Mouse (Mus musculus): Measurements from ENCODE around the gene Hexdc.

The Hexdc gene

GRCm38 (mm10) chr11:121228129-121229017, 24.1 kb downstream of the Hexdc start:
- DNase-seq = no peak

- peak; percentile 90 for DNase-seq
These were observed 24.8 kb downstream of the Hexdc start, which contains the start of gene Cybc1 for GRCm38 (mm10) chr11:121229018-121229439. TSS of gene Cybc1 (minus strand) at chr11:121229322.

- DNase-seq = peak; percentile 85
These were observed 27.0 kb downstream of the Hexdc start for GRCm38 (mm10) chr11:121231191-121231590.

- no peak for DNase-seq
These were observed 27.5 kb downstream of the Hexdc start for GRCm38 (mm10) chr11:121231628-121232291.

- DNase-seq = no peak
These were observed 28.5 kb downstream of the Hexdc start for GRCm38 (mm10) chr11:121232706-121233105.

- DNase-seq = peak; percentile 60
These were observed 31.4 kb downstream of the Hexdc start for GRCm38 (mm10) chr11:121235475-121236238.

- DNase-seq = peak; percentile 100
These were observed 32.5 kb downstream of the Hexdc start, which contains the start of gene Narf for GRCm38 (mm10) chr11:121236564-121237344. TSS of gene Narf (plus strand) at chr11:121237253.

GRCm38 (mm10) chr11:121237345-121238128, 33.3 kb downstream of the Hexdc start:
- peak; percentile 78 for DNase-seq

GRCm38 (mm10) chr11:121239669-121240068, 35.4 kb downstream of the Hexdc start:
- no peak for DNase-seq

- no peak for DNase-seq
These were observed 46.0 kb downstream of the Hexdc start for GRCm38 (mm10) chr11:121250196-121250595.

- DNase-seq = peak; percentile 88
These were observed 55.2 kb downstream of the Hexdc start, which contains the start of gene Foxk2 for GRCm38 (mm10) chr11:121259160-121260100. TSS of gene Foxk2 (plus strand) at chr11:121259990.

- no peak for DNase-seq
These were observed 56.1 kb downstream of the Hexdc start for GRCm38 (mm10) chr11:121260211-121260906.

- no peak for DNase-seq
These were observed 56.8 kb downstream of the Hexdc start for GRCm38 (mm10) chr11:121261074-121261473.

All from kidney, adult 9 months (tissue).